Mouse (Mus musculus) G1E (cell line): ENCODE measurements around the gene Spryd3.

Experiments used
- CTCF ChIP-seq: IDR thresholded peaks from 2 replicates; pipeline ENCODE4 v1.5.1; 2012; ENCODE audit warnings: low read depth, low read length, inconsistent platforms, mixed read lengths
- GATA2 ChIP-seq: IDR thresholded peaks from 2 replicates; pipeline ENCODE4 v1.6.1; 2012; ENCODE audit warnings: low read depth, low read length, inconsistent platforms, borderline replicate concordance
- POLR2AphosphoS5 ChIP-seq: IDR thresholded peaks from 2 replicates; pipeline ENCODE4 v1.6.1; 2012; ENCODE audit warnings: low read depth, low read length, inconsistent platforms; ENCODE audit not compliant: insufficient replicate concordance

GRCm38 (mm10) chr15:102119121-102119830 is 16.8 kb downstream of the Spryd3 start:
- TF ChIP-seq GATA2 (no peak), POLR2AphosphoS5 (no peak), CTCF (no peak)
